Mouse (Mus musculus): Measurements from ENCODE around the gene Ece1. TPM values are rescaled to one million over a fixed set of nuclear protein-coding genes. Genes with fewer than 3 reads are reported as not detected.

Ece1 gene
- polyA plus RNA-seq, 1 experiment from 2014 or later, result 49.1 TPM

DNA sequence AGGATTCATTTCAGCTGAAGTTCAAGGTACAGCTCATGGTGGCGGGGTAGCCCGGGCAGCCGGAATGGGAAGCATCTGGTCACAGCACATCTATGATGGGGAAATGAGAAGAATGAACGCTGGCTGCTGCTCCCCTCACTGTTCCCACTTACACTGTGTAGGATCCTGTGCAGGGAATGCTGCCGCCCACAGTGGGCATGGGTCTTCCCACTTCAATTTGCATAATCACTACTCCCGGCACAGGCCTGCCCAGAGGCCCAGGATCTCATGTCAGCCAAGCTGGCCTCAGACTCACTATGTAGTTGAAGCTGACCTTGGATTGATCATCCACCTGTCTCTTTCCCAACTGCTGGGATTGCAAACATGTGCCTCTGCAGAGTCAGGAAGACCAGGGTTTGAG lies 11.9 kb upstream of the Ece1 start:
- no peaks in the 10 kb centered on the region for H3K36me3 ChIP-seq (ENCODE audit: control insufficient read depth, insufficient read depth)
- H3K27me3 ChIP-seq (replicated peaks; ENCODE audit: control insufficient read depth, insufficient read depth, low read length), result no peaks in the 10 kb centered on the region
- H3K27ac ChIP-seq (ENCODE audit: low read depth, low read length), result no peak overlapping the region
- 0 out of 2 replicates have a peak, but pooled peaks cover 2% of the 10 kb centered on the region for H3K9me3 ChIP-seq (ENCODE audit: control insufficient read depth)
- 94% methylated on average over 6 of the region's 6 CpGs for WGBS
- ATAC-seq, result no peak
- no peak overlapping the region for H3K4me2 ChIP-seq (replicated peaks; ENCODE audit: low read depth)
- H3K4me1 ChIP-seq (replicated peaks; ENCODE audit: control insufficient read depth, insufficient read depth, low read length), result no peaks in the 10 kb centered on the region
- no peak for TF ChIP-seq CTCF (IDR thresholded peaks at IDR 0.05; ENCODE audit: low read depth)
- no peak overlapping the region for H3K4me3 ChIP-seq (ENCODE audit: low read depth, low read length)
- H3K9ac ChIP-seq (ENCODE audit: low read depth, low read length), result no peak overlapping the region

DNA sequence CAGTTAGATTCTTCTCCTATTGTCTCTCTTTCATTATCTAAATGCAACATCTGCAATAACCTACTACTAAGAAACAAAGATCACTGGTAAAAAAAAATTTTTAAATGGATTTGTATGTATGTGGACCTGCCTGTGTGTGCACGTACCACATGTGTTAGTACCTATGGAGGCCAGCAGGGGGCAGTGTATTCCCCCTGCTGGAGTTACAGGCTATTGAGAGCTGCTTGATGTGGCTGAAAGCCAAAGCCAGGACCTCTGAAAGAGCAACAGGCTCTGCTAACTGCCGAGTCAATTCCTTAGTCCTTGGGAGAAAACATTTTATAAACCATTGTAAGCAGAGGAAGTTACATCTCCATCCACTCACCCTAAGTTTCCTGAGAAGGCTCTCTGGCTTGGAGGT lies 10.6 kb upstream of the Ece1 start:
- H3K4me3 ChIP-seq (ENCODE audit: low read depth, low read length), result no peak overlapping the region
- H3K27me3 ChIP-seq (replicated peaks; ENCODE audit: control insufficient read depth, insufficient read depth, low read length), result no peaks in the 10 kb centered on the region
- H3K27ac ChIP-seq (ENCODE audit: low read depth, low read length), result no peak overlapping the region
- no peak overlapping the region for H3K4me2 ChIP-seq (replicated peaks; ENCODE audit: low read depth)
- H3K36me3 ChIP-seq (ENCODE audit: control insufficient read depth, insufficient read depth), result no peaks in the 10 kb centered on the region
- 0 out of 2 replicates have a peak, but pooled peaks cover 2% of the 10 kb centered on the region for H3K9me3 ChIP-seq (ENCODE audit: control insufficient read depth)
- no peak for ATAC-seq
- peak; percentile 89 for TF ChIP-seq CTCF (IDR thresholded peaks at IDR 0.05; ENCODE audit: low read depth)
- 0 out of 2 replicates have a peak, but pooled peaks cover 5% of the 10 kb centered on the region for H3K4me1 ChIP-seq (replicated peaks; ENCODE audit: control insufficient read depth, insufficient read depth, low read length)
- WGBS, result 57% methylated on average over 2 of the region's 2 CpGs
- H3K9ac ChIP-seq (ENCODE audit: low read depth, low read length), result no peak overlapping the region

DNA sequence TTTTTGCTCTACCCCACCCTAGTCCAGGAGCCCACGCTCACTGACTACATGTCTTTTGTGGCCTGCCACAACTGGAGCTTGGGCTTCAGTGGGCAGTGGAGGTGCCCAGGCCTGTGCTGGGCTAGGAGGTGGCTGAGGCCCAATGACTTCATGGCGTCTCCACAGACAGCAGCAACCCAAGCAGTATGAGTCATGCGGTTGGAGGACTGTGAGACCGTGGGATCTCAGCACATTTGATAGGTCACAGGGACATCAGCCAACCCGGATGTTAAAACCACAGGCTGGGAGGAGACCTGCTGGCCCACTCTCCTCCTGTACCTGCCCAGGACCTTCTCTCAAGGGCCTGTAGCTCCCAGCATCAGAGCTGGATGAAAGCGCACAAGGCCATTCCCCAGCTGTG lies 8.2 kb upstream of the Ece1 start:
- Histone ChIP-seq H3K9ac (ENCODE audit: low read depth, low read length) (no peak overlapping the region), H3K27me3 (replicated peaks; ENCODE audit: control insufficient read depth, insufficient read depth, low read length) (no peaks in the 10 kb centered on the region), H3K4me3 (ENCODE audit: low read depth, low read length) (no peak overlapping the region)

GRCm38 (mm10) chr4:137855741-137856341 lies 6.2 kb upstream of the Ece1 start:
- 0 out of 2 replicates have a peak, but pooled peaks cover 9% of the 10 kb centered on the region for H3K4me1 ChIP-seq (replicated peaks; ENCODE audit: control insufficient read depth, insufficient read depth, low read length)
- TF ChIP-seq CTCF (IDR thresholded peaks at IDR 0.05; ENCODE audit: low read depth), result no peak
- H3K36me3 ChIP-seq (ENCODE audit: control insufficient read depth, insufficient read depth), result no peaks in the 10 kb centered on the region; the same call in 1 of the 2 replicates
- ATAC-seq, result no peak
- no peak overlapping the region for H3K4me2 ChIP-seq (replicated peaks; ENCODE audit: low read depth)
- H3K9me3 ChIP-seq (ENCODE audit: control insufficient read depth), result no peaks in the 10 kb centered on the region
- no peaks in the 10 kb centered on the region for H3K27me3 ChIP-seq (replicated peaks; ENCODE audit: control insufficient read depth, insufficient read depth, low read length)
- no peak overlapping the region for H3K9ac ChIP-seq (ENCODE audit: low read depth, low read length)
- no peak overlapping the region for H3K4me3 ChIP-seq (ENCODE audit: low read depth, low read length)
- 47% methylated on average over 9 of the region's 9 CpGs for WGBS
- no peak overlapping the region for H3K27ac ChIP-seq (ENCODE audit: low read depth, low read length)

More for the DNA sequence above, 8.2 kb upstream of the Ece1 start:
- no peak for ATAC-seq
- 70% methylated on average over 6 of the region's 6 CpGs for WGBS
- no peak overlapping the region for H3K4me2 ChIP-seq (replicated peaks; ENCODE audit: low read depth)
- no peaks in the 10 kb centered on the region for H3K9me3 ChIP-seq (ENCODE audit: control insufficient read depth)
- no peaks in the 10 kb centered on the region for H3K36me3 ChIP-seq (ENCODE audit: control insufficient read depth, insufficient read depth)
- H3K4me1 ChIP-seq (replicated peaks; ENCODE audit: control insufficient read depth, insufficient read depth, low read length), result 0 out of 2 replicates have a peak, but pooled peaks cover 5% of the 10 kb centered on the region
- no peak for TF ChIP-seq CTCF (IDR thresholded peaks at IDR 0.05; ENCODE audit: low read depth)
- no peak overlapping the region for H3K27ac ChIP-seq (ENCODE audit: low read depth, low read length)

GRCm38 (mm10) chr4:137857116-137857515 lies 4.9 kb upstream of the Ece1 start:
- 0 out of 2 replicates have a peak, but pooled peaks cover 9% of the 10 kb centered on the region for H3K4me1 ChIP-seq (replicated peaks; ENCODE audit: control insufficient read depth, insufficient read depth, low read length)
- WGBS, result 45% methylated on average over 7 of the region's 7 CpGs

DNA sequence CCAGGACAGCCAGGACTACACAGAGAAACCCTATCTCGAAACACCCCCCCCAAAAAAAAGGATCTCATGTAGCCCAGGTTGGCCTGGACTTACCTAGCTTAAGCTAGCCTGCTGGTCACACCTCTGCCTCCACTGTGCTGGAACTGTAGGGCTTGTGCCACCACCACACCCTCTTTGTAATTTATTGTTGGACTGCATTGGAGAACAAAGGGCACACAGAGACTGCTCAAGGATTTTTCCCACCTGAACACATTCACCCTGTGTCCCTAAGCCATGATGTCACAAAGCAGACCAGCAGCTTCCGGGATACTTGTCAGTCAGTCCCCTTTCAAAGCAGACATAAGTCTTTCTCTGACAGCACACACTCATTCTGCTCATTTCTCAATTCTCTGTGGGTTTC lies 3.7 kb upstream of the Ece1 start:
- no peaks in the 10 kb centered on the region for H3K9me3 ChIP-seq (ENCODE audit: control insufficient read depth)
- H3K27ac ChIP-seq (ENCODE audit: low read depth, low read length), result no peak overlapping the region; the same call in 1 of the 2 replicates
- H3K4me3 ChIP-seq (ENCODE audit: low read depth, low read length), result no peak overlapping the region
- peaks cover 9% of the 10 kb centered on the region; the same call in 1 of the 2 replicates for H3K4me1 ChIP-seq (replicated peaks; ENCODE audit: control insufficient read depth, insufficient read depth, low read length)
- 51% methylated on average over 2 of the region's 2 CpGs for WGBS
- no peak overlapping the region for H3K9ac ChIP-seq (ENCODE audit: low read depth, low read length)
- ATAC-seq, result peak; percentile 47
- no peak overlapping the region for H3K4me2 ChIP-seq (replicated peaks; ENCODE audit: low read depth)
- TF ChIP-seq CTCF (IDR thresholded peaks at IDR 0.05; ENCODE audit: low read depth), result no peak
- H3K36me3 ChIP-seq (ENCODE audit: control insufficient read depth, insufficient read depth), result no peaks in the 10 kb centered on the region; the same call in 1 of the 2 replicates
- H3K27me3 ChIP-seq (replicated peaks; ENCODE audit: control insufficient read depth, insufficient read depth, low read length), result no peaks in the 10 kb centered on the region

More at GRCm38 (mm10) chr4:137857116-137857515, 4.9 kb upstream of the Ece1 start:
- H3K27ac ChIP-seq (ENCODE audit: low read depth, low read length), result no peak overlapping the region
- TF ChIP-seq CTCF (IDR thresholded peaks at IDR 0.05; ENCODE audit: low read depth), result peak; percentile 83
- H3K4me2 ChIP-seq (replicated peaks; ENCODE audit: low read depth), result no peak overlapping the region
- ATAC-seq, result no peak
- no peak overlapping the region for H3K9ac ChIP-seq (ENCODE audit: low read depth, low read length)
- no peaks in the 10 kb centered on the region for H3K9me3 ChIP-seq (ENCODE audit: control insufficient read depth)
- H3K36me3 ChIP-seq (ENCODE audit: control insufficient read depth, insufficient read depth), result no peaks in the 10 kb centered on the region; the same call in 1 of the 2 replicates
- no peak overlapping the region for H3K4me3 ChIP-seq (ENCODE audit: low read depth, low read length)
- H3K27me3 ChIP-seq (replicated peaks; ENCODE audit: control insufficient read depth, insufficient read depth, low read length), result no peaks in the 10 kb centered on the region
